8 mouse cellular contexts compared by ENCODE assay signal in the genomic region with DNA sequence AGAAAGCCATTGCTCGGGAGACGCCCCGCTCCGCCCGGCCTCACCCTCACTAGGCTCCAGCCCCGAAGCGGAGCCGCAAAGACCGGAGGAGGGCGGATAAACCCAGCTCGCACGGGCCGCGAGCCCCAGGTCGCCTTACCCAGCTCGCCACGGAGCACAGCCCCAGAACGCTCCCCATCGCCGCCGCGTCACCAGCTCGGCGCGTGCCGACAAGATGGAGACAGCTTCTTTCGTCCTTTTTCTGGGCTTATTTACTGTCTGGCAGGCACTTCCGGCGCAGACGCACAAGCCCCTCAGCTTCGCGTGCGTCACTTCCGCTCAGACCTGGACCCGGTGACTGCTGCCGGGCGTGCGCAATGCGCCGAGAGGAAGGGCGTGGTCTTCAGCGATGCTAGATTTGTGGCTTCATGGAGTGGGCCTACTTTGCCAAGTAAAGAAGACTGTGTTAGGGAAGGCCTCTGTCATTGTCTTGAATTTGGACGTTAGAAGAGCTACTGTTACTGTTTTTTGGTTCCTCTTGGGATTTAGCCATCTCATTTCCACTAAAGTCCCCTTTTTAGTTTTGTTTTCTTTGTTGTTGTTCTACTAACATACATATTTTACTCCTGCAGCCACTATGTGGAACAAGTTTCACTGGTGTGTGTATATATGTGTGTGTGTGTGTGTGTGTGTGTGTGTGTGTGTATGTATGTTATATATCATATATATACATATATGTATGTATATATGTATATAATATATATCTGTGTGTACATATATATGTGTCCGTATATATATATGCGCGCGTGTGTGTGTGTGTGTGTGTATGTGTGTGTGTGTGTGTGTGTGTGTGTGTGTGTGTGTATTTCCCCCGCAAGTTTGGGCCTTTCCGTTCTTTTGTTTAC. TPM values are rescaled to one million over a fixed set of nuclear protein-coding genes. Genes with fewer than 3 reads are reported as not detected.
A peak's percentile ranks its signal among the peaks of the same experiment; 100 is the strongest.
DNase-seq lines count a peak whose midpoint lies in the region; ATAC-seq lines count a peak whose summit lies in the region.

A gene (minus strand): TSS at position 313 of the 884 bp plus-strand sequence.

- peak within 1 kb of the TSS; percentile 93 for H3K27ac ChIP-seq in intestine, embryonic 14.5 days (ENCODE audit: low read depth)

- peak; percentile 100 for ATAC-seq in intestine, embryonic 14.5 days (replicated peaks; ENCODE audit: low FRiP score, low TSS enrichment, low read depth)

- peak within 1 kb of the TSS; percentile 93 for H3K4me3 ChIP-seq in intestine, embryonic 14.5 days (ENCODE audit: low read depth, low read length)

- intact Hi-C loops in left cerebral cortex, postnatal 14 days (cut with DNase I) = no loop called here

- H3K27me3 ChIP-seq in intestine, embryonic 14.5 days (replicated peaks; ENCODE audit: control insufficient read depth, insufficient read depth, low read length) = no peaks in the 10 kb centered on the region

- H3K36me3 ChIP-seq in intestine, embryonic 14.5 days (ENCODE audit: control insufficient read depth, insufficient read depth, low read length) = peaks cover 4% of the 10 kb centered on the region; the same call in 1 of the 2 replicates

- peak within 1 kb of the TSS; percentile 96 for H3K9ac ChIP-seq in intestine, embryonic 14.5 days (ENCODE audit: low read length)

- peak; percentile 87 to 89 for DNase-seq in adrenal gland, adult 18-20 months (ENCODE audit: low spot score in 2 of 2)
- peak; percentile 98 for DNase-seq in embryo, embryonic 11 days
- peak; percentile 93 for DNase-seq in gastrocnemius, postnatal 25 days
- peak; percentile 94 for DNase-seq in intestine, embryonic 14.5 days (ENCODE audit: low spot score)
- DNase-seq in left cerebral cortex, postnatal 14 days (ENCODE audit: low spot score in 2 of 2) = peak; percentile 95 to 97
- peak; percentile 97 for DNase-seq in mesoderm, embryonic 11.5 days (ENCODE audit: low read depth, low spot score)
- peak; percentile 93 to 96 for DNase-seq in right cerebral cortex, postnatal 36 days (ENCODE audit: low spot score in 2 of 2)
- DNase-seq in yolk sac, embryonic 10.5 days (ENCODE audit: low spot score) = peak; percentile 93

- 14% methylated on average over 49 of the region's 49 CpGs for WGBS in intestine, embryonic 14.5 days

- H3K9me3 ChIP-seq in intestine, embryonic 14.5 days (ENCODE audit: control insufficient read depth, low read length) = no peaks in the 10 kb centered on the region

- peaks cover 17% of the 10 kb centered on the region for H3K4me1 ChIP-seq in intestine, embryonic 14.5 days (replicated peaks; ENCODE audit: control insufficient read depth, insufficient read depth, low read length)

- peak within 1 kb of the TSS; percentile 85 for H3K4me2 ChIP-seq in intestine, embryonic 14.5 days (ENCODE audit: low read length)

RNA-seq across cellular contexts. Expression of the gene that starts here (rescaled TPM):
- 100 to 1,000 TPM; 309 to 380 TPM for total RNA-seq in adrenal gland, adult 18-20 months (2021)
- total RNA-seq in gastrocnemius, postnatal 25 days (2021) = 100 to 1,000 TPM; 144 to 171 TPM
- 137 and 149 TPM in 2 replicates for polyA plus RNA-seq in intestine, embryonic 14.5 days (2014; fragmentation: Nextera tagmentation; extraction: Ambion mirVana)
- 100 to 1,000 TPM; 964 to 993 TPM for total RNA-seq in left cerebral cortex, postnatal 14 days (2021)

Comparison
In these comparisons a context has a peak if more than half of its experiments do, and no peak if none do; other contexts are left out.
1. Peak in every context shown above with its lines: DNase-seq, ATAC-seq, H3K4me3 ChIP-seq and H3K27ac ChIP-seq.